Mouse (Mus musculus) urinary bladder, adult 18-20 months (tissue): Measurements from ENCODE around the gene Zscan29.
"Not testable (repeated sequence)": the region's sequence is repeated elsewhere in the genome, so short reads cannot be mapped to it uniquely, and the experiment has no call there.

Experiments used
- DNase-seq, 2 experiments: peaks; one replicate each; pipeline ENCODE4 v3.0.0; 2022; ENCODE audit warnings: low spot score in 2 of 2, mixed read lengths in 2 of 2

Zscan29 gene

DNA sequence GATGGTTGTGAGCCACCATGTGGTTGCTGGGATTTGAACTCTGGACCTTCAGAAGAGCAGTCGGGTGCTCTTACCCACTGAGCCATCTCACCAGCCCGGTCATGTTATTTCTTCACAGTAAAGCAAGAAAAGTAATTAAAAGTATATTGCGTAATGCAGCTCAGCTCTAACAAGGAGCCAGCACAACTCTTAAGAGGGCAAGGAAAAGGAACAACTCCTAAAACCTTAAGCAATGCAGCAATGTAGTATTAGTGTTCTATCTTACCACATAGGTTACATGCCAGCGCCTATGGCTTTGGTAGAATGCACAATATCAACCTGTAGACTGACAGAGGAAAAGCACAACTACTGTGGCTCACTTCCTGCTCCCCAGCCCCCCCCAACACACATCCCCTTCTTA is 33.6 kb downstream of the Zscan29 start:
- DNase-seq: no peak

DNA sequence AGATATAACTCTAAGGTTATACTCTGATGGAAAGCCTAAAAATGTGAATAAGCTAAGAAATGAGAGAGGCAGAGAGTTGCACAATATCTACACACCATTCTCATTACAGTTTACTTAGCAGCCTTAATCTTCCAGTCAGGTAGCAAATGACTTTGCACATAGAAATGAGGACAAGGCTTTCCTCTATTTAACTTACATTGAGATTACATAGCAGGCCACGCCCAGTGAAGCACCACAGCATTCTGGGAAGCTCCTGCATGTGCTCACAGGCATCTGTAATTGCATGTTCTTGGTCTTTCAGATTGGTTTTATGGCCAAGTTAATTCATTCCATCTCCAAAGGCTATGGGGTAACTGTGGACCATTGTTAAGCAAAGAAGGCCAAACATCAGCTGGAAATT is 38.1 kb downstream of the Zscan29 start:
- DNase-seq: no peak

DNA sequence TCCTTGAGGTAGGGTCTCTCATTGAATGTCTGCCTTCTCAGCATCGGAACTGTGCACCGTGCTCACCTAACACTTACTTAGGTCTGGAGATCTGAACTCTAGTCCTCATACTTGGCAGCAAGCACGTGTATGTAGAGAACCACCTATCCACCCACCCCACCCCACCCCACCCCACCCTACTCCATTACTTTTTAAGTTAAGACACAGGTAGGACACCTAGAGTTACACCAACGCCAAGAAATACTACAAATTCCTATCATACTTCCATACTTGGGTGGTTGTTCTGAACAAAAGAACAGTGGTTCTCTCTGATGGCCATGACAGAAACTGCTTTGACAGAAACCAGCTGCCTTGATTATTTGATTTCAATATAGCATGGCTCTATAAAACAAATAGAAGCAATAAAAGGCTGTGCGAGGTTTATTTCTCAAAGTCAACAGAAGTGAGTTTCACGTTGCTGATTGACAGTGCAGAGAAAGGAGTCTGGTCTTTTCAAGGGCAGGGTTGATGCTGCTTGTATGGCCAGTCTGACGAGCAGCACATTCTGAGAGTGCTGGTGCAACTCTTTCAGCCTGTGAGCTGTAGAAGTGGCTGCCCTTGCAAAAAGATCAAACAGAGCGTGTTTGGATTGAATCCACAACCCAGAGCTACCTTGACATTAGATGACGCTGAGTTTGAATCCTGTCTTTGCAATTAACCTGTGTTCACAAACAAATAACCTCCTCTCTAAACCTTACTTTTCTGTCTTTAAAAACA is 41.9 kb downstream of the Zscan29 start:
- no peak for DNase-seq

DNA sequence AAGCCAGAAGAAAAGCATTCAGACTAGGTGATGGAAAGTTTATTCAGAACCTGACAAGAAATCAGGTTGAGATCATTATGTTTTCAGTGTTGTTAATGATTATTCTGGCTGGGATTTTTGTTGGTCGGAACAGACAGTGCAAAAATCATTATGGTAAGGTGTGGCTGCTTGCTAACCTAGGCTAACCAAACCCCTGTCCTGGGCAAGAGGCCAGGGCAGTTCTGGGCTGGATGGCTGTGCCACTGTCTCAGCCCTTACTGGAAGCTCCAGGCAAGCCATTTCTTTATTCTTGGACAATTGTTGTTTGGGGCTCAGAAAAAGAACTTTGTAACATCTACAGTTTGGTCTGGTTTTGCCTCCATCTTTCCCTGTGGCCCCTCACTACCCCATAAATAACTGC is 43.4 kb downstream of the Zscan29 start:
- no peak for DNase-seq

DNA sequence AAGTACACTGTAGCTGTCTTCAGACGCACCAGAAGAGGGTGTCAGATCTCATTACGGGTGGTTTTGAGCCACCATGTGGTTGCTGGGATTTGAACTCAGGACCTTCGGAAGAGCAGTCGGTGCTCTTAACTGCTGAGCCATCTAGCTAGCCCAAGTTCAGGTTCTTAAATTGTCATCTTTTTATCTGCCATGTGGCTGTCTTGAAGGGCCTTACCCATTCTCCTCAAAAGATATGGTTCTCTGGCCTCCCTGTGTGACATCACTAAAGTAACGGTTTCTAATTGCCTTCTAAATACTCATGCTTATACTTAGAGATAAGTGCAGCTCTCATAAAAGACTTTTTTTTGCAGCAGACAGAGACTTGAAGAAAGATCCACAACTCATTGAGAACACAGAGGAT is 44.6 kb downstream of the Zscan29 start:
- not testable (repeated sequence) for DNase-seq

DNA sequence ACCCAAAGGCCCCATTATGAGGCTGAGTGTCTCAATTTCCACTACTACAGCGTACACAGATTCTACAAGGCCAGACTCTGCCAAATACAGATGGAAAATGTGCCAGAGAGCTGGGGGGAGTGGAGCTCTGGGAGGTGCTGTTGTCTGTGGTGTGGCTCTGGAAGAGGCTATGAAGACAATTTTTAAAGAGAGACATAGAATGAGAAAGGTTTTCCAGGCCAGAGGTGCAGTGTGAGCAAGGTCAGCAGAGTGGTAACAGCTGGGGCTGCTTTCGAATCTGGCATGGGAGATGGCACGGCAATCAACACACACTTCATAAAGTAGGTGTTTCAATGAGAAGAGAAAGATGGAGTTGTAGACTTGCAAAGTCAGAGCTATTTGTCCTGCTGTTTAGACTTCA is 51.7 kb downstream of the Zscan29 start:
- no peak for DNase-seq

DNA sequence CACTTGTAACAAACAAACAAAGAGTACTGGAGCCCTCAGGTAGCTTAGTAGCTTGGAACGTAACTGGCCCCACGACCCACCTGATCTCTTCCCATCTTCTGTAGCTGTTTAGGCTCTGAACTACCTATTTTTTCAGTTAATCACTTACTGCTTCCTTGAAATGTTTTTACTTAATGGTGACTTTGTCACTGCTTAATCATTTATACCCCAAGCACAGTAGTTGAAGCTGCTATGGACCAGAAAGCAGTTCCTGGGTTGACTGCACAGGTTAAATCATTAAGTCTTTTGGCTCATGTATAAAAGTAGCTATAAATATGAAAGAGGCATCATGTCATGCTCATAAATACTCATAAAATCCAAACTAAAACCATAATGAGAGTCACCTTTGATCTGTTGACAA is 55.5 kb downstream of the Zscan29 start:
- no peak for DNase-seq

DNA sequence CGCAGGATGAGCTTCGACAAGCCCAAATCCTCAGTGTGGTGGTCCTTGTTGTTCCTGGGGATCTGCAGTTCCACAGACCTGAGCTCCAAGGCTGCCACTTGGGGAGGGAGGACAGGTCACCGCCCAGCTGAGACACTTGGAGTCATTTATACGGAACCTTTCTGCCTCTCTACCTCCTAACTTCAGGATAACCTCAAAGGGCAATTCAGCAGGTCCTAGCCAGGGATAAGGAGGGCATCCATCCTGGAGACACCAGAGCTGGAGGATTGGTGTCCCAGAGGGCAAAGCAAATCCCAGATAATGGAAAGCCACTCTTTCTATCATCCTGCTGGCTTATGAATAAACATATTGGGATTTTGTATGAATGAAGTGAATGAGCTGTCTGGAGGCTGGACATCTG is 61.2 kb downstream of the Zscan29 start, which contains the start of gene Tgm7:
Gene Tgm7 (minus strand): TSS at position 101 of the 400 bp plus-strand sequence.
- no peak for DNase-seq
